Mouse (Mus musculus): ENCODE measurements around the gene Ndufc2. TPM values are rescaled to one million over a fixed set of nuclear protein-coding genes. Genes with fewer than 3 reads are reported as not detected.
A peak's percentile ranks its signal among the peaks of the same experiment; 100 is the strongest.

Gene Ndufc2
- polyA plus RNA-seq, 1 experiment from 2014 or later: 376 TPM

DNA sequence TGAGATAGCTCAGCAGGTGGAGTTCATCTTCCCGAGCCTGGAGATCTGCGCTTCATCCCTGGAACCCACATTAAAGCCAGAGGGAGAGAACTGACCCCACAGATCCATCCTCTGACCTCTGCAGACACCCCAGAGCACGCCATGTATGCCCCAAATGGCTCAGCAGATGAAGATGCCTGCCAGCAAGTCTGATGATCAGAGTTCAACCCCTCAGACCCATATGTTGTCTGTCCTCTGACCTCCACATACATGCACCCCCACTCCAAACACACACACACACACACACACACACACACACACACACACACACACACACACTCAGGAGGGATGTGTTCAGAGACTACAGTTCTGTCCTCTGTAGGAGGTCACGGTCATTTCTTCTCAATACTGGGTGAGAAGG lies 16.7 kb downstream of the Ndufc2 start:
- no peak for ATAC-seq (ENCODE audit: insufficient number of reproducible peaks, insufficient read depth, low FRiP score, low read depth)
- WGBS: 90% methylated on average over 4 of the region's 4 CpGs

DNA sequence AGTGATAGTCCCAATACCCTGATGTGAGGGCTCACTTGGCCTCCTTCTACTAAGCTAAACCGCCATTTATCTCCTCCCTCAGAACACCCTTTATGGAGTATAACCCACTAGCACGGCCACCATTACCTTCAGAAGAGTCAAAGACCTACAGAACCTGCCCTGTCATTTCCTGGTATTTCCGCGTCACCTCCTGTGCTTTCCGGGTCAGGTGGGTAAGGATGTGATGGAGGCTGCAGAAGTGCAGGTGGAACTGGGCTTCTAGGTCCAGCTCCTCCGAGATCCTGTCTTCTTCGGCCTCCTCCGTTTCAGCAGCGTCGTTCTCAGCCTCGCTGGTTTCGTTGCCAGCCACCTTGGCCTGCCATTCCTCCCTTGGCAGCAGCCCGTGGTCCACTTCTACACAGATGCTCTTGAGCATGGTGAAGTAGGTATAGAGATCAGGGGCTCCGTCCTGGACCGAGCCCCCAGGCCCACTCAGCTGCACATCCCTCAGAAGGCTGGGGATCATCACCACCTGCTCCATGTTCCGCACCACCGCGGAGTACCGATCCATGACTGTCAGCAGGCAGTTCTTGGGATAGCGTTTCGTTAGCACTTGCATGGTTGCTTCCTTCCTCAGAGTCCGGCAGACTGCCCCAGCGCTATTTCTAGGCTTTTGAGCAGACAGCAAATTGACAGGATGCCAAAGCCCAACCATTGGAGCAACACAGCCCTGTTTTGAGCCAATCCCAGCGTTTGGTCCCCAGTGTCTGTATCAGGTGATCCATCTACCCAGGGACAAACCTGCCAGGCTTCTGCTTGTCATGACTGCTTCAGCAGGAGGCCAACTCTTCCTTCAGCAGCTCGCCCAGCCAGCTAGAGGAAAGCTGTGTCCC lies 17.3 kb downstream of the Ndufc2 start, which contains the start of gene Thrsp:
Gene Thrsp (minus strand): TSS at position 825 of the 872 bp plus-strand sequence.
- H3K36me3 ChIP-seq (ENCODE audit: control insufficient read depth, insufficient read depth, low read length): no peaks in the 10 kb centered on the region
- ATAC-seq (ENCODE audit: insufficient number of reproducible peaks, insufficient read depth, low FRiP score, low read depth): no peak
- H3K27me3 ChIP-seq (ENCODE audit: control insufficient read depth, insufficient read depth, low read length): no peaks in the 10 kb centered on the region
- no peak within 1 kb of the TSS for H3K4me2 ChIP-seq (replicated peaks; ENCODE audit: low read depth, low read length)
- no peaks in the 10 kb centered on the region for H3K9me3 ChIP-seq (ENCODE audit: control insufficient read depth, low read depth, low read length)
- 77% methylated on average over 25 of the region's 25 CpGs for WGBS
- H3K9ac ChIP-seq (replicated peaks; ENCODE audit: low read depth, low read length): no peak within 1 kb of the TSS
- H3K4me1 ChIP-seq (ENCODE audit: control insufficient read depth, insufficient read depth, low read length): no peaks in the 10 kb centered on the region
- no peak within 1 kb of the TSS for H3K4me3 ChIP-seq (ENCODE audit: low read depth, low read length)
- H3K27ac ChIP-seq (ENCODE audit: low read length): no peak within 1 kb of the TSS

More for the DNA sequence above, 16.7 kb downstream of the Ndufc2 start:
- no peak overlapping the region for H3K27ac ChIP-seq (ENCODE audit: low read length)
- H3K4me1 ChIP-seq (ENCODE audit: control insufficient read depth, insufficient read depth, low read length): no peaks in the 10 kb centered on the region
- H3K9me3 ChIP-seq (ENCODE audit: control insufficient read depth, low read depth, low read length): no peaks in the 10 kb centered on the region
- no peak overlapping the region for H3K4me2 ChIP-seq (replicated peaks; ENCODE audit: low read depth, low read length)
- no peak overlapping the region for H3K4me3 ChIP-seq (ENCODE audit: low read depth, low read length)
- H3K27me3 ChIP-seq (ENCODE audit: control insufficient read depth, insufficient read depth, low read length): no peaks in the 10 kb centered on the region
- no peaks in the 10 kb centered on the region for H3K36me3 ChIP-seq (ENCODE audit: control insufficient read depth, insufficient read depth, low read length)
- no peak overlapping the region for H3K9ac ChIP-seq (replicated peaks; ENCODE audit: low read depth, low read length)

DNA sequence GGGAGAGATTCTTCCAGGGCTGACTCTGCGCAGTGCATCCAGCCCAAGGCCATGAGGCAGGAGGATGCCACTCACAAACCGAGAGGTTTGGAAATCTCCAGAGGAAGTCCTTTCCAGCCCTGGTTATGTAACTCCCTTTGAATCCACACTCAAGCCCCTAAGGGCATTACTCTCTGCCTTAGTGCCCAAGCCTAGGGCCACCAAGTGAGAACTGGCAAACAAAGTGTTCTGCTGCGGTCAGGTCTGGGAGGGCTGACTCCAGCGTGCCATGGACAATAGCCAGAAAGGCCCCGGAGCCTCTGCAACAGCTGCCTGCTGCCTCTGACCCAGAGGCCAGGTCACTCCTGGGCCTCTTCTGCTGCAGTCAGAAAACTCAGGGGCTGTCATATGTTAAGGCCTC lies 18.9 kb downstream of the Ndufc2 start:
- Histone ChIP-seq H3K9me3 (ENCODE audit: control insufficient read depth, low read depth, low read length) (no peaks in the 10 kb centered on the region), H3K36me3 (ENCODE audit: control insufficient read depth, insufficient read depth, low read length) (no peaks in the 10 kb centered on the region), H3K9ac (replicated peaks; ENCODE audit: low read depth, low read length) (no peak overlapping the region), H3K27me3 (ENCODE audit: control insufficient read depth, insufficient read depth, low read length) (no peaks in the 10 kb centered on the region), H3K27ac (ENCODE audit: low read length) (no peak overlapping the region), H3K4me3 (ENCODE audit: low read depth, low read length) (no peak overlapping the region), H3K4me2 (replicated peaks; ENCODE audit: low read depth, low read length) (no peak overlapping the region), H3K4me1 (ENCODE audit: control insufficient read depth, insufficient read depth, low read length) (no peaks in the 10 kb centered on the region)
- ATAC-seq (ENCODE audit: insufficient number of reproducible peaks, insufficient read depth, low FRiP score, low read depth): no peak
- WGBS: 72% methylated on average over 5 of the region's 5 CpGs

DNA sequence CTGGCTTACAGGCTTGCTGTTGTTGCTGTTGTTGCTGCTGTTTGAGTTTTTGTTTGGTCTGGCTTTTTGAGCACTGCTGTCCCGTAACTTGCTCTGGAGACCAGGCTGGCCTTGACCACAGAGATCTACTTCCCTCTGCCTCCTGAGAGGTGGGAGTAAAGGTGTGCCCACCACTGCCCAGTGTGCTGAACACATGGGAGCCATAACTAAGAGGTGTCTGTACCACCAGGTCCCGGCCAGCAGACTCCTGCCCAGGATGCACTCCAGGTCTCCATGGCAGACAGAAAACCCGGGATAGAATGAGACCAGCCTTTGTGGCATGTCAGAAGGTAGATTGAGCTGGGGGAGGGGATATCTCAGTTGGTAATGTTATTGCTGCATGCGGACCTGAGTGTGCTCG lies 19.4 kb downstream of the Ndufc2 start:
- no peaks in the 10 kb centered on the region for H3K4me1 ChIP-seq (ENCODE audit: control insufficient read depth, insufficient read depth, low read length)
- H3K9ac ChIP-seq (replicated peaks; ENCODE audit: low read depth, low read length): no peak overlapping the region
- H3K27me3 ChIP-seq (ENCODE audit: control insufficient read depth, insufficient read depth, low read length): no peaks in the 10 kb centered on the region
- H3K36me3 ChIP-seq (ENCODE audit: control insufficient read depth, insufficient read depth, low read length): no peaks in the 10 kb centered on the region
- H3K4me2 ChIP-seq (replicated peaks; ENCODE audit: low read depth, low read length): no peak overlapping the region
- no peak overlapping the region for H3K4me3 ChIP-seq (ENCODE audit: low read depth, low read length)
- no peak for ATAC-seq (ENCODE audit: insufficient number of reproducible peaks, insufficient read depth, low FRiP score, low read depth)
- H3K9me3 ChIP-seq (ENCODE audit: control insufficient read depth, low read depth, low read length): no peaks in the 10 kb centered on the region
- no peak overlapping the region for H3K27ac ChIP-seq (ENCODE audit: low read length)
- 79% methylated on average over 5 of the region's 5 CpGs for WGBS

DNA sequence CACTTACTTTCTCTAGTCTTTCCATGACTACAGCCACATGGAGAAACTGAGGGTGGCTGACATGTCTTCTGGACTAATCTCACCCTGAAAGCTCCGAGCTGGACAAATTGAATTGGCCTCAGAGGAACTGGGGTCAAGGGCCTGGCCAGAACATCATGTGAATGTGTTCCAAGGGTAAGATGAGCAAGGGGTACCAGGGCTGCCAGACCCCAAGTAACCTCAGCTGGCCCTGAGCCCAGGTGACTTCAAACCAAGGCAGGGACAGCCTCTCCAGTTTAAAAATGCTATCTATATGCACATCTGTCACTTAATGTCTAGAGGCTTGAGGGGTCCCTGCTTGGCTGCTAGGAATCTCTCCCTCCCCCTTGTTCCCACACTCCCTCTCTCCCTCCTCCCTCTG lies 20.6 kb downstream of the Ndufc2 start:
- H3K4me3 ChIP-seq (ENCODE audit: low read depth, low read length): no peak overlapping the region
- no peak overlapping the region for H3K27ac ChIP-seq (ENCODE audit: low read length)
- WGBS: 50% methylated on average over 1 of the region's 1 CpGs
- H3K4me1 ChIP-seq (ENCODE audit: control insufficient read depth, insufficient read depth, low read length): no peaks in the 10 kb centered on the region
- H3K27me3 ChIP-seq (ENCODE audit: control insufficient read depth, insufficient read depth, low read length): no peaks in the 10 kb centered on the region
- H3K4me2 ChIP-seq (replicated peaks; ENCODE audit: low read depth, low read length): no peak overlapping the region
- no peaks in the 10 kb centered on the region for H3K9me3 ChIP-seq (ENCODE audit: control insufficient read depth, low read depth, low read length)
- H3K9ac ChIP-seq (replicated peaks; ENCODE audit: low read depth, low read length): no peak overlapping the region
- no peak for ATAC-seq (ENCODE audit: insufficient number of reproducible peaks, insufficient read depth, low FRiP score, low read depth)
- H3K36me3 ChIP-seq (ENCODE audit: control insufficient read depth, insufficient read depth, low read length): no peaks in the 10 kb centered on the region

DNA sequence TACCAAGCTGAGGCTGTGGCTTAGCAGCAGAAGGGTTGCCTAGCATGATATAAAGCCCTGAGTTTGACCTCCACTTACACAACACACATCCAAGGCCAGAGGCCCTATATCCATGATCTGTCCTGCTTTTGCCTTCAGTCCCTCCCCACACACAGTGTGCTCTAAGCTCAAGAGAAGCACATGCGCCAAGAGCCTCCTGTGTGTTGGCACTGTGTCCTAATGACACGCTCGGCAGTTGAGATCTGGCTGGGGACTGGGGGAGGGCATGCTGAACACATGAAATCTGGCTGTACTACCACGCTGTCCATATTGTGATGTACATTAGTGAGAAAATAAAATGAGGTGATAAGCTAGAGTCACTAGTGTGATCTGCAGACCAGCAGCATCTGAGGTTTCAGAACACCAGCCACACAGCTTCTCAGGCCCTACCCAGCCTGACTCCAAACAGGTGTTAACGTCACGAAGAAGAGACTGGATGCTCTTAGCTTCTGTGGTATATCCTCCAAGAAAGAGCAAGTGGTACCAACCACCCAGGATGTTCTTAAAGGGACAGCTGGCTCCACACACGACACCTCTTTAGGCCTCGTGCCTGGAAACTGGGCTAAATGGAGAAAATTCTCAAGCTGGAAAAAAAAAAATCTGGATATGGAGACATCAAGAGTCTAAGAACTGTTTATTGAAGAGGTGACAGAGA lies 21.3 kb downstream of the Ndufc2 start:
- H3K4me2 ChIP-seq (replicated peaks; ENCODE audit: low read depth, low read length): no peak overlapping the region
- H3K36me3 ChIP-seq (ENCODE audit: control insufficient read depth, insufficient read depth, low read length): no peaks in the 10 kb centered on the region
- 75% methylated on average over 8 of the region's 8 CpGs for WGBS
- no peak overlapping the region for H3K27ac ChIP-seq (ENCODE audit: low read length)
- H3K9me3 ChIP-seq (ENCODE audit: control insufficient read depth, low read depth, low read length): no peaks in the 10 kb centered on the region
- no peaks in the 10 kb centered on the region for H3K4me1 ChIP-seq (ENCODE audit: control insufficient read depth, insufficient read depth, low read length)
- no peak overlapping the region for H3K9ac ChIP-seq (replicated peaks; ENCODE audit: low read depth, low read length)
- no peak overlapping the region for H3K4me3 ChIP-seq (ENCODE audit: low read depth, low read length)
- no peaks in the 10 kb centered on the region for H3K27me3 ChIP-seq (ENCODE audit: control insufficient read depth, insufficient read depth, low read length)
- no peak for ATAC-seq (ENCODE audit: insufficient number of reproducible peaks, insufficient read depth, low FRiP score, low read depth)

DNA sequence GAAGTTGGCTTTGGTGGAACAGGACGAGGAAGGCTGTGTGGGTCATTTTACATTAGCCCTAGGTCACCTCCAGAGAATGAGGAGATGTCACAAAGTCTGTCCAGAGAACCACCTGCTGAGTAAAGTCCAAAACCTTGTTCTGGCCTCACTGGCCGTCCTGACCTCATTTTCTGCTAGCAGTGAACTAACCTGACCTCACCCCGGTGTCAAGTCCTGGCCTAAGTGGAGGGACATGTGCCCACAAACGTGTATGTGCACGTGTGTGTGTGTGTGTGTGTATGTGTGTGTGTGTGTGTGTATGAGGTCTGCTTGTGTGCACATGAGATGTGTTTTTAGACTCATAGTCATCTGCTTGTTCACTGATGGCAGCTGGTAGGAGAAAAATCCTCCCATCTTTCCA lies 24.0 kb downstream of the Ndufc2 start:
- Histone ChIP-seq H3K27me3 (ENCODE audit: control insufficient read depth, insufficient read depth, low read length) (no peaks in the 10 kb centered on the region), H3K4me3 (ENCODE audit: low read depth, low read length) (no peak overlapping the region), H3K36me3 (ENCODE audit: control insufficient read depth, insufficient read depth, low read length) (no peaks in the 10 kb centered on the region), H3K27ac (ENCODE audit: low read length) (no peak overlapping the region), H3K9ac (replicated peaks; ENCODE audit: low read depth, low read length) (no peak overlapping the region), H3K4me1 (ENCODE audit: control insufficient read depth, insufficient read depth, low read length) (no peaks in the 10 kb centered on the region), H3K9me3 (ENCODE audit: control insufficient read depth, low read depth, low read length) (no peaks in the 10 kb centered on the region), H3K4me2 (replicated peaks; ENCODE audit: low read depth, low read length) (no peak overlapping the region)
- ATAC-seq (ENCODE audit: insufficient number of reproducible peaks, insufficient read depth, low FRiP score, low read depth): no peak
- WGBS: 49% methylated on average over 5 of the region's 5 CpGs

DNA sequence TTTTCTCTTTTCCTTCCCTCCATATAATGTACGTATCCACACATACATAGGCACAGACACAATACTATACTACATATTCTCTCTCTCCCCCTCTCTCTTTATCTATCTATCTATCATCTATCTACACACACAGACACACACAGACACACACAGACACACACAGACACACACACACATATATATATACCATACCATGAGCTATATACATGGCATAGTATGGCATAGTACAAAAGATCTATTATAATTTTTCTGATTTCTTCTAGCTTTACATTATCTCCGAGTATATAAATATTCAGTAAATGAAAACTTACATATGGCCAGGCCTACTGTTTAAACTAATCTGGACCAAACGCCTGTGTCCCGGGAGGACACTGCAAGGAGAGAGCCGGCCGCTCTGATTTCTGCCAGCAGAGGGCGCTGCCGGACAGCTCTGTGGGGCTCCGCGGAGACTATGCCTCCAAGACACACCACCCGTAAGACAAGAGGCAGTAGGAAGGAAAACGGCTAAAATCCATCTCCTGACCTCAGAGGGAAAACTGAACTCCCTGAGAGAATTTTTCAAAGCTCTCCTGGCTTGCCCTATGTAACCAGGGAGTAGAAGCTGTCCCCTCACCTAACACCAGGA lies 24.9 kb downstream of the Ndufc2 start:
- Histone ChIP-seq H3K36me3 (ENCODE audit: control insufficient read depth, insufficient read depth, low read length) (no peaks in the 10 kb centered on the region), H3K4me3 (ENCODE audit: low read depth, low read length) (no peak overlapping the region), H3K4me2 (replicated peaks; ENCODE audit: low read depth, low read length) (no peak overlapping the region), H3K9me3 (ENCODE audit: control insufficient read depth, low read depth, low read length) (no peaks in the 10 kb centered on the region), H3K27me3 (ENCODE audit: control insufficient read depth, insufficient read depth, low read length) (no peaks in the 10 kb centered on the region), H3K27ac (ENCODE audit: low read length) (no peak overlapping the region), H3K9ac (replicated peaks; ENCODE audit: low read depth, low read length) (no peak overlapping the region), H3K4me1 (ENCODE audit: control insufficient read depth, insufficient read depth, low read length) (0 out of 2 replicates have a peak, but pooled peaks cover under 1% of the 10 kb centered on the region)
- ATAC-seq (ENCODE audit: insufficient number of reproducible peaks, insufficient read depth, low FRiP score, low read depth): peak; percentile 64; the same call in 1 of the 2 replicates
- WGBS: 8% methylated on average over 12 of the region's 12 CpGs
